Mouse (Mus musculus) ES-Bruce4 (cell line): ENCODE data around the gene Cdc42bpb.

ENCODE experiments used
- CTCF ChIP-seq: IDR thresholded peaks from one replicate; pipeline ENCODE4 v1.8.1; 2011; ENCODE audit warnings: low read depth, low read length
- POLR2A ChIP-seq: IDR thresholded peaks from one replicate; pipeline ENCODE4 v1.8.1; 2011; ENCODE audit warnings: low read length; ENCODE audit not compliant: insufficient read depth

DNA sequence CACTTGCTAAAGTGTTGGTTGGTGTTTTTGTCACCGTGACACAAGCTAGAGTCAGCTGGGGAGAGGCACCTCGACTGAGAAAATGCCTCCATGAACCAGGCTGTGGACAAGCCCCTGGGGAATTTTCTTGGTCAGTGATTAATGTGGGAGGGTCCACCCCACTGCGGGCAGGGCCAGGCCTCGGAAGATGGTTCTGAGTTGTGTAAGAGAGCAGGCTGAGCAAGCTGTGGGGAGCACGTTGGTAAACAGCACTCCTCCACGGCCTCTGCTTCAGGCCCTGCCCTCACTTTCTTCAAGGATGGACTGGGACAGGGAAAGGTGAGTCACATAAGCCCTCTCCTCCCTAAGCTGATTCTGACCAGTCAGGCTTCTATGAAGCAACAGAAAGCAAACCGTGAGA lies 36.8 kb downstream of the Cdc42bpb start:
- TF ChIP-seq CTCF: no peak
- no peak for TF ChIP-seq POLR2A
